Mouse (Mus musculus): ENCODE measurements around the gene Rhbdl1. TPM values are rescaled to one million over a fixed set of nuclear protein-coding genes. Genes with fewer than 3 reads are reported as not detected.
A peak's percentile ranks its signal among the peaks of the same experiment; 100 is the strongest.

The Rhbdl1 gene
- polyA plus RNA-seq, 1 experiment from 2014 or later = 1.4 TPM

GRCm38 (mm10) chr17:25843636-25844395, 6.7 kb upstream of the Rhbdl1 start:
- Histone ChIP-seq H3K4me1 (ENCODE audit: insufficient read depth, low read depth, low read length) (0 out of 2 replicates have a peak, but pooled peaks cover 4% of the 10 kb centered on the region), H3K27me3 (replicated peaks; ENCODE audit: insufficient read depth, low read length) (no peaks in the 10 kb centered on the region), H3K9ac (replicated peaks; ENCODE audit: low read depth) (peak overlapping the region; percentile 63), H3K4me2 (replicated peaks; ENCODE audit: low read depth, low read length) (peak overlapping the region; percentile 89), H3K36me3 (ENCODE audit: insufficient read depth, low read length) (peaks cover 13% of the 10 kb centered on the region; the same call in 1 of the 2 replicates), H3K4me3 (ENCODE audit: low read depth, low read length) (peak overlapping the region; percentile 77), H3K27ac (ENCODE audit: low read length) (peak overlapping the region; percentile 81), H3K9me3 (ENCODE audit: low read length) (no peaks in the 10 kb centered on the region)
- no peak for TF ChIP-seq EP300 (IDR thresholded peaks at IDR 0.05)
- TF ChIP-seq CTCF (IDR thresholded peaks at IDR 0.05) = no peak
- 2% methylated on average over 33 of the region's 38 CpGs for WGBS
- peak; percentile 42 for ATAC-seq
- DNase-seq (ENCODE audit: low spot score) = no peak

DNA sequence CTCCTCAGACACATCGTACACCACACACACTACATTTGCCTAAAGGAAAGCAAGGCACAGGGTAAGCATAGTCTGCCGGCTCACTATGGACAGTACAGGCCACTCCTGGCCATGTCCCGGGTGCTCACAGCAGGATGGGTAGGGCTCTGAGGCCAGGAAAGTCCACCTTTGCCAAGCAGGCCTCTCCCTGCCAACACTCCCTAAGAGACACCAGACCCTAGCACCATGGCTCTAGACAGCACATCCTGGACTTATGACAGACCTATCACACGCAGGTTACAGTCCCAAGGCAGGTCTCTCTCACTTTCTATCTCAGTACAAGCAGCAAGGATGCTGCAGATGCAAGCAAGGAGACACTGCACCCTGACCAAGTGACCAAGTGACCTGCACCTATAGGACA, 6.0 kb upstream of the Rhbdl1 start:
- H3K4me3 ChIP-seq (ENCODE audit: low read depth, low read length) = no peak overlapping the region
- 81% methylated on average over 4 of the region's 4 CpGs for WGBS
- no peak for TF ChIP-seq EP300 (IDR thresholded peaks at IDR 0.05)
- TF ChIP-seq CTCF (IDR thresholded peaks at IDR 0.05) = no peak

GRCm38 (mm10) chr17:25842509-25842908, 5.4 kb upstream of the Rhbdl1 start:
- TF ChIP-seq CTCF (IDR thresholded peaks at IDR 0.05) (no peak), EP300 (IDR thresholded peaks at IDR 0.05) (no peak)

More for the DNA sequence above, 6.0 kb upstream of the Rhbdl1 start:
- no peaks in the 10 kb centered on the region for H3K9me3 ChIP-seq (ENCODE audit: low read length)
- DNase-seq (ENCODE audit: low spot score) (no peak), ATAC-seq (no peak)
- no peak overlapping the region for H3K27ac ChIP-seq (ENCODE audit: low read length)
- no peak overlapping the region; the same call in 1 of the 2 replicates for H3K9ac ChIP-seq (replicated peaks; ENCODE audit: low read depth)
- H3K4me1 ChIP-seq (ENCODE audit: insufficient read depth, low read depth, low read length) = 0 out of 2 replicates have a peak, but pooled peaks cover 4% of the 10 kb centered on the region
- peaks cover 13% of the 10 kb centered on the region; the same call in 1 of the 2 replicates for H3K36me3 ChIP-seq (ENCODE audit: insufficient read depth, low read length)
- H3K27me3 ChIP-seq (replicated peaks; ENCODE audit: insufficient read depth, low read length) = no peaks in the 10 kb centered on the region
- peak overlapping the region; percentile 89 for H3K4me2 ChIP-seq (replicated peaks; ENCODE audit: low read depth, low read length)

GRCm38 (mm10) chr17:25841117-25841880, 4.2 kb upstream of the Rhbdl1 start, which contains the start of gene Gm20683:
Gene Gm20683 (minus strand): TSS chr17:25841763.
- WGBS = 93% methylated on average over 18 of the region's 22 CpGs
- DNase-seq (ENCODE audit: low spot score) (no peak), ATAC-seq (no peak)
- H3K27me3 ChIP-seq (replicated peaks; ENCODE audit: insufficient read depth, low read length) = no peaks in the 10 kb centered on the region
- H3K4me1 ChIP-seq (ENCODE audit: insufficient read depth, low read depth, low read length) = peaks cover 14% of the 10 kb centered on the region; the same call in 1 of the 2 replicates
- no peak within 1 kb of the TSS for H3K4me2 ChIP-seq (replicated peaks; ENCODE audit: low read depth, low read length)
- no peak within 1 kb of the TSS for H3K9ac ChIP-seq (replicated peaks; ENCODE audit: low read depth)
- no peaks in the 10 kb centered on the region for H3K9me3 ChIP-seq (ENCODE audit: low read length)
- H3K27ac ChIP-seq (ENCODE audit: low read length) = no peak within 1 kb of the TSS
- peaks cover 13% of the 10 kb centered on the region; the same call in 1 of the 2 replicates for H3K36me3 ChIP-seq (ENCODE audit: insufficient read depth, low read length)
- H3K4me3 ChIP-seq (ENCODE audit: low read depth, low read length) = no peak within 1 kb of the TSS
- TF ChIP-seq EP300 (IDR thresholded peaks at IDR 0.05) = no peak
- TF ChIP-seq CTCF (IDR thresholded peaks at IDR 0.05) = no peak

More at GRCm38 (mm10) chr17:25842509-25842908, 5.4 kb upstream of the Rhbdl1 start:
- Histone ChIP-seq H3K9ac (replicated peaks; ENCODE audit: low read depth) (no peak overlapping the region), H3K36me3 (ENCODE audit: insufficient read depth, low read length) (peaks cover 13% of the 10 kb centered on the region; the same call in 1 of the 2 replicates), H3K4me2 (replicated peaks; ENCODE audit: low read depth, low read length) (no peak overlapping the region), H3K4me1 (ENCODE audit: insufficient read depth, low read depth, low read length) (0 out of 2 replicates have a peak, but pooled peaks cover 4% of the 10 kb centered on the region), H3K9me3 (ENCODE audit: low read length) (no peaks in the 10 kb centered on the region), H3K27ac (ENCODE audit: low read length) (no peak overlapping the region), H3K27me3 (replicated peaks; ENCODE audit: insufficient read depth, low read length) (no peaks in the 10 kb centered on the region), H3K4me3 (ENCODE audit: low read depth, low read length) (no peak overlapping the region)
- 76% methylated on average over 3 of the region's 3 CpGs for WGBS
- no peak for DNase-seq (ENCODE audit: low spot score)
- no peak for ATAC-seq

- no peak overlapping the region for H3K9ac ChIP-seq (replicated peaks; ENCODE audit: low read depth)
Observed at GRCm38 (mm10) chr17:25840519-25840918, 3.4 kb upstream of the Rhbdl1 start.

More at GRCm38 (mm10) chr17:25840519-25840918, 3.4 kb upstream of the Rhbdl1 start:
- Histone ChIP-seq H3K27me3 (replicated peaks; ENCODE audit: insufficient read depth, low read length) (no peaks in the 10 kb centered on the region), H3K27ac (ENCODE audit: low read length) (no peak overlapping the region), H3K4me1 (ENCODE audit: insufficient read depth, low read depth, low read length) (peaks cover 14% of the 10 kb centered on the region; the same call in 1 of the 2 replicates), H3K4me3 (ENCODE audit: low read depth, low read length) (no peak overlapping the region), H3K9me3 (ENCODE audit: low read length) (no peaks in the 10 kb centered on the region), H3K36me3 (ENCODE audit: insufficient read depth, low read length) (peaks cover 13% of the 10 kb centered on the region; the same call in 1 of the 2 replicates), H3K4me2 (replicated peaks; ENCODE audit: low read depth, low read length) (no peak overlapping the region)
- 95% methylated on average over 6 of the region's 6 CpGs for WGBS
- no peak for DNase-seq (ENCODE audit: low spot score)
- no peak for TF ChIP-seq CTCF (IDR thresholded peaks at IDR 0.05)
- no peak for TF ChIP-seq EP300 (IDR thresholded peaks at IDR 0.05)
- no peak for ATAC-seq

Data from lung, postnatal 0 days (tissue).